23 mouse cellular contexts compared by ENCODE assay signal in the genomic region with DNA sequence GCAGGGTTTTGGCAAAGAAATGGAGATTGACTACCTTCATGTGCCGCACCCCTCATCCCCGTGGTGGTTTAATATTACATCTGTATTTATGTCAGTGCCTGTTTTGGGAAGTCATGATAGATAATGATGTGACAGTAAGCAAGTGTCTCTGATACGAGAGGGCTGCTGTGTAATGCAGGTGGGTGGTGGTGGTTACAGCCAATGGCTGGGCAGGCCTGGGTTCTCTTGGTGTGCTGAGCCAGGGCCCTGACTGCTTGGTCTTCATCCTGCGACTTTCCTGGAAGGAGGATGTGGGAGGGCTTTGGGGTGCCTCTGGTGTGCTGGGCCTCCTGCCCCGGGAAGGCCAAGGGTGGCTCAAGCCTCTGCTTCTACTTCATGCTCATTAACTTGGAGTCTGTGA. TPM values are rescaled to one million over a fixed set of nuclear protein-coding genes. Genes with fewer than 3 reads are reported as not detected.
DNase-seq lines count a peak whose midpoint lies in the region; ATAC-seq lines count a peak whose summit lies in the region.
"Had no signal": no experiment of that assay in that cellular context is flagged by ENCODE, and none has a peak within 500 bp of the region (broad histone marks: within the 10 kb centered on the region; RNA-seq: fewer than 3 reads in every experiment).

No protein-coding gene starts in this region.

- H3K27me3 ChIP-seq in forebrain, embryonic 10.5 days (ENCODE audit: poor library complexity, severe bottlenecking), result no peaks in the 10 kb centered on the region
- H3K27me3 ChIP-seq in forebrain, embryonic 15.5 days, result no peaks in the 10 kb centered on the region
- H3K27me3 ChIP-seq: embryonic facial prominence, embryonic 12.5 days; embryonic facial prominence, embryonic 15.5 days; forebrain, embryonic 13.5 days had no signal

- peak overlapping the region; percentile 36; the same call in 1 of the 2 replicates for H3K27ac ChIP-seq in forebrain, embryonic 10.5 days
- no peak overlapping the region for H3K27ac ChIP-seq in forebrain, embryonic 15.5 days (replicated peaks)
- H3K27ac ChIP-seq: embryonic facial prominence, embryonic 12.5 days; embryonic facial prominence, embryonic 15.5 days; forebrain, embryonic 13.5 days had no signal

- H3K4me2 ChIP-seq in forebrain, embryonic 15.5 days (replicated peaks), result no peak overlapping the region
- H3K4me2 ChIP-seq: embryonic facial prominence, embryonic 12.5 days; embryonic facial prominence, embryonic 15.5 days had no signal

- WGBS in forebrain, embryonic 10.5 days, result 69% methylated on average over 5 of the region's 5 CpGs
- WGBS in forebrain, embryonic 15.5 days, result 48% methylated on average over 5 of the region's 5 CpGs

- no peaks in the 10 kb centered on the region for H3K9me3 ChIP-seq in forebrain, embryonic 10.5 days
- H3K9me3 ChIP-seq in forebrain, embryonic 15.5 days, result no peaks in the 10 kb centered on the region
- H3K9me3 ChIP-seq: embryonic facial prominence, embryonic 12.5 days; embryonic facial prominence, embryonic 15.5 days; forebrain, embryonic 13.5 days had no signal

- H3K9ac ChIP-seq in forebrain, embryonic 15.5 days (replicated peaks), result no peak overlapping the region
- H3K9ac ChIP-seq: embryonic facial prominence, embryonic 12.5 days; embryonic facial prominence, embryonic 15.5 days; forebrain, embryonic 13.5 days had no signal

- H3K36me3 ChIP-seq in forebrain, embryonic 10.5 days (replicated peaks), result no peaks in the 10 kb centered on the region
- H3K36me3 ChIP-seq in forebrain, embryonic 15.5 days, result no peaks in the 10 kb centered on the region
- H3K36me3 ChIP-seq: embryonic facial prominence, embryonic 12.5 days; embryonic facial prominence, embryonic 15.5 days had no signal

- H3K4me3 ChIP-seq in forebrain, embryonic 10.5 days, result no peak overlapping the region
- no peak overlapping the region for H3K4me3 ChIP-seq in forebrain, embryonic 15.5 days
- H3K4me3 ChIP-seq: embryonic facial prominence, embryonic 12.5 days; embryonic facial prominence, embryonic 15.5 days; forebrain, embryonic 13.5 days had no signal

- peaks cover 85% of the 10 kb centered on the region for H3K4me1 ChIP-seq in forebrain, embryonic 10.5 days
- peaks cover 27% of the 10 kb centered on the region for H3K4me1 ChIP-seq in forebrain, embryonic 15.5 days

- no peak for ATAC-seq in forebrain, embryonic 15.5 days (replicated peaks)
- ATAC-seq in erythroid progenitor cell, adult 5-6 weeks (replicated peaks; ENCODE audit: low FRiP score, poor library complexity, severe bottlenecking), result 0 out of 2 replicates have a peak, but pooled peaks have one; percentile 21
- peak; percentile 60 for ATAC-seq in megakaryocyte-erythroid progenitor cell, adult 5-6 weeks (replicated peaks; ENCODE audit: low FRiP score, low TSS enrichment, poor library complexity, severe bottlenecking)
- ATAC-seq: forebrain, embryonic 13.5 days; forebrain, embryonic 16.5 days had no signal

- DNase-seq in forebrain, embryonic 10.5 days (ENCODE audit: extremely low spot score, low spot score), result no peak
- peak; percentile 23 for DNase-seq in lung, postnatal 36 days
- no peak for DNase-seq in lung, postnatal 10 days
- DNase-seq in kidney, postnatal 10 days, result no peak
- DNase-seq in neural tube, embryonic 10.5 days (ENCODE audit: extremely low spot score, low spot score), result no peak
- DNase-seq: adrenal gland, adult 2 months; adrenal gland, postnatal 10 days; adrenal gland, postnatal 25 days; cerebellum, adult 11 months; cerebellum, adult 18-20 months; cerebellum, adult 8-10 months; cerebellum, adult 9-11 months; cerebellum, postnatal 14 days; cerebellum, postnatal 36 days; embryo, embryonic 11 days had no signal

RNA-seq across cellular contexts. Expression of a gene that starts 28.2 kb away (rescaled TPM):
- polyA plus RNA-seq in forebrain, embryonic 10.5 days (2016; fragmentation: Nextera tagmentation; extraction: Ambion mirVana), result 14.3 and 14.7 TPM in 2 replicates
- 34.9 and 40.4 TPM in 2 replicates for polyA plus RNA-seq in forebrain, embryonic 15.5 days (2015; fragmentation: Nextera tagmentation; extraction: Ambion mirVana)
- 8.4 and 11.2 TPM in 2 replicates for total RNA-seq in erythroid progenitor cell, adult 5-6 weeks (2015; ENCODE audit: low replicate concordance)
- total RNA-seq in erythroid progenitor cell, adult 5-6 weeks (2017; ENCODE audit: low replicate concordance), result 8.3 and 10.1 TPM in 2 replicates
- total RNA-seq in megakaryocyte-erythroid progenitor cell, adult 5-6 weeks (2014; fragmentation: Nextera tagmentation), result 29.5 and 35.0 TPM in 2 replicates
- total RNA-seq in megakaryocyte-erythroid progenitor cell, adult 5-6 weeks (2017), result 12.8 and 21.7 TPM in 2 replicates
- total RNA-seq: MEL had no signal
